Mouse (Mus musculus): ENCODE measurements around the gene Dmap1.
A peak's percentile ranks its signal among the peaks of the same experiment; 100 is the strongest.

The Dmap1 gene

GRCm38 (mm10) chr4:117681931-117682461 lies at the start of gene Dmap1:
TSS of gene Dmap1 (minus strand) at chr4:117682273.
- peak; percentile 69 for DNase-seq (ENCODE audit: low spot score)

DNA sequence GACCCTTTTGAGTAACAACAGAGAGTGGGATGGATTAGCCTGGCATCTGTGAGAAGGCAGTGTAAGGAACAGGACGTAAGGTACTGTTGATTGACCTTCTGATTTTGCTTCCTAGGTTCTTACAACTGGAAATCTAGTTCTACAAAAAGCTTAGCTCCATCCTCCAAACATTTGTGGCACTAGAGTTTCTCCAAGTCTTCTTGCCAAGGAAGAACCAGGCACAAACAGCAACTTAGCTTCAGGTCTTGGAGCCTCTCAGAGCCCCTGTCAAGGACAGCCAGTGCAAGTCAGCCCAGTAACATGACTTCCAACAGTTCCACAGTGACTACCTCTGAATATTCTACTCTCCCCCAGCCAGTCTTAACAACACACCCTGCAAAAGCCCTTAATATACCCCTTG lies 42.0 kb upstream of the Dmap1 start, which contains the start of gene Gm12845:
Gm12845 (plus strand) TSS at position 301 of the 400 bp plus-strand sequence.
- no peak for DNase-seq (ENCODE audit: low spot score)

DNA sequence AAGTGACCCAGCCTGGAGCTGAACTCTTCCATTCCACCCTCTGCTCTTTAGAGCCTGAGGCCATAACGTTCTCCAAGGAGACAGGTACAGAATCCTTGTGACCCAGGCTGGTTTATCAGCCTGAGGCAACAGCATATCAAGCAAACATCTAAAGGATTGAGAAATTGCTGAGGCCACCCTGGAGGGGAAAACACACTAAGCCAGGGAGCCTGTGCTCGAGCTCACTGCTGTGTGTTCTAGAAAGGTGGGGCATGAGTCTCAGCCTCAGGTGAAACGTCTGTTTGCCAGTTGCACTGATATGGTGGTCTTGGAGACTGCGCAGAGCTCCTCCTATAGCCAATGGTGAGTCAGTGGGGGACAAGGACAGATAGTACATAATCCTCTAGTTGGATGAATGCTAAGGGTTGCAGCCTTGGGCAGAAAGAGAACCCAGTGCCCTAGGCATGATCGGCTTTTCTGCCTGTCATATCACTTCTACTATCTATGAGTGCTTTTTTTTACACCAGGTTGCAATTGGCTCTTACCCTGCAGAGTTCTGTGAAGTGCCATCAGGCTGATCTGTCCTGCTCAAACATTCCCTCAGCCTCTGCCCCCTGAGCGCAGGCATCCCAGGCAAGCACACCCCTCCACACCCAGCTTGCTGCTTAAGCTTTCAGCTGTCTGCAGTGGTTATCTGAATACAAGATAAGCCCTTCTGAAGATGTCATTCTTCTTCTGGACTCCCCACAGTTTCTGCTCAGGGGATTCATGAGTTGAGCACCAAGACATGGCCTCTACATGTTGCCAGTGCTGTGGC lies 31.4 kb upstream of the Dmap1 start:
- DNase-seq (ENCODE audit: low spot score): no peak

DNA sequence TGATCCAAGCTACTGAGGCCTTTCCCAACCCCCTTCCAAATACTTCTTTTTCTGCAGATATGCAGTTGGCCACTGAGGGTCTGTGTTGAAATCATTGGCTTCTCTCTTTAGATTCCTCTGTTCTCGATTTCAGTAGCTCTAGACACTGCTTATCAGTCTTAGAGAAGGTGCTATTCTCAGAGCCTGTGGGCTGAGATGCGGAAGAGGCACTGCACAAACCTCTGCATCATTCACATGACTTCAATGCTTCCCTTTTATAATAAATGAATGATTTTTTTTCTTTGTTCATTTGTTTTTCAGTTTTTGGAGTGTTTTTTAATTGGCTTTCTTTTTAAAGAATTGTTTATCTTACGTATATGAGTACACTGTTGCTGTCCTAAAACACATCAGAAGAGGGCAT lies 30.2 kb upstream of the Dmap1 start:
- no peak for DNase-seq (ENCODE audit: low spot score)

DNA sequence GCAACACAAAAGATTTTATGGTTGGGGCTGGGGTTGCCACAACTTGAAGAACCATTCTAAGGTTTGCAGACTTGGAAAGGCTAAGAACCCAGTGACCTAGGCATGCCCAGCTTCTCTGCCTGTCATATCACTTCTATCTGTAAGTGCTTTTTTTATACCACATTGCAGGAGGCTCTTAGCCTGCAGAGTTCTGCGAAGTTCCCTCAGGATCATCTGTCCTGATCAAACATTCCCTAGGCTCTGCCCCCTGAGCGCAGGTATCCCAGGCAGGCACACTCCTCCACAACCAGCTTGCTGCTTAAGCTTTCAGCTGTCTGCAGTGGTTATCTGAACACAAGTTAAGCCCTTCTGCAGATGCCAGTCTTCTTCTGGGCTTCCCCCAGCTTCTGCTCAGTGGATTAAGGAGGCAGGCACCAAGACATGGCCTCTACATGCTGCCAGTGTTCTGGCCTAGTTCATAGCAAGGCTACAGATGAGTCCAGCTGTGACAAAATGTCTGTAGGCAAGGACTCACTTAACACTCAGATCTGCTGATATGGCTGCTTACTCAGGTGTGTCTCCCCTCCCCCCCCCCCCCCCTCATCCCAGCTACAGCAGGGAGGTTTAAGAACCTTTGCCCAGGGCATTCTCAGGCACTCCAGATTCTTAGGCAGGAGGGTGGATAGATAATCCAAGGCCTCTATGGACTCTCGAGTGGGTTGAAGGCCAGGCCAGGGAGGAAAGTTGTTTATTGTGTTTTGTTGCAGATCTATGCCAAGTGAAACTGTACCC lies 26.9 kb upstream of the Dmap1 start:
- no peak for DNase-seq (ENCODE audit: low spot score)

DNA sequence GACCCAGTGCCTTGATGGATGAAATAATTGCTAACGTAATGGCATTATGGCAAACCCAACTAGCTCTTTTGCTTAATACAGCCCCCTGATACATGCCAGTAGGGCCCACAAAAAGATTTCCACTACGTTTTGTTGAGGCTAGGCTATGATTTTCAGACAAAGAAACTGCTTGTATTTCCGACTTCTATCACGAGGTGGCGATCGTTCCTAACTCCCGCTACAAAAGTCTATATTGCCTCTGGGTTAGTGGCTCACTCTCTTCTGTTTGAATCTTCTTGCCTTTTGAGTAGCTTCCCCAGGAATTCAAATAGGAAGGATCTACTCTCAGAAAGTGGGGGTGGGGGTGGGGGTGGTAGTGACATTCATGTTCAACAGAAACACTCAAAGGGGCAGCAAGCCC lies 23.3 kb upstream of the Dmap1 start:
- DNase-seq (ENCODE audit: low spot score): peak; percentile 54

GRCm38 (mm10) chr4:117686354-117686753 lies 4.3 kb upstream of the Dmap1 start:
- DNase-seq (ENCODE audit: low spot score): no peak

DNA sequence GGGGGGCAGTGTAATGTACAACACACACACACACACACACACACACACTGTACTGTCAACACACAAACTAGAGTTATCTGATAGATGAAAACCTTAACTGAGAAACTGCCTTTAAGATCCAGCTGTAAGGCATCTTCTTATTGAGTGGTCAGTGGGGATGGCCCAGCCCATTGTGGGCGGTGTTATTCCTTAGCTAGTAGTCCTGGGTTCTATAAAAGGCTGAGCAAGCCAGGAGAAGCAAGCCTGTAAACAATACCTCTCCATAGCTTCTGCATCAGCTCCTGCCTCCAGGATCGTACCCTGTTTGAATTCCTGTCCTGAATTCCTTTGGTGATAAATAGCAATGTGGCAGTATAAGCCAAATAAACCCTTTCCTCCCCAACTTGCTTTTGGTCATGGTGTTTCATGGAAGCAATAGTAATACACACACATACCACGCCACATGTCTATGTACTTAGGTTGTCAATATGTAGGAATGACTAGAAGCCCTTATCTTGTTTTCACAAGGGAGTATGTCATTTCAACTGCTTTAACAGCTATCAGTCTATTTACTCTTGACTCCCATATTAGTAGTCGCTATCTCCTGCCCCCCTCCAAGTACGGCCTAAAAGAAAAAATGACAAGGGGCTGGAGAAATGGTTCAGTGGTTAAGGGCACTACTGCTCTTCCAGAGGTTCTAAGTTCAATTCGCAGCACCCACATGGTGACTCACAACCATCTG lies 1.1 kb upstream of the Dmap1 start:
- no peak for DNase-seq (ENCODE audit: low spot score)

- DNase-seq (ENCODE audit: low spot score): no peak
These were observed 390 bp upstream of the Dmap1 start for GRCm38 (mm10) chr4:117682463-117682862.

- DNase-seq (ENCODE audit: low spot score): no peak
These were observed 1.1 kb downstream of the Dmap1 start for GRCm38 (mm10) chr4:117680963-117681362.

- DNase-seq (ENCODE audit: low spot score): peak; percentile 71
These were observed 5.2 kb downstream of the Dmap1 start for GRCm38 (mm10) chr4:117676903-117677302.

GRCm38 (mm10) chr4:117673901-117674300 lies 8.2 kb downstream of the Dmap1 start:
- DNase-seq (ENCODE audit: low spot score): no peak

DNA sequence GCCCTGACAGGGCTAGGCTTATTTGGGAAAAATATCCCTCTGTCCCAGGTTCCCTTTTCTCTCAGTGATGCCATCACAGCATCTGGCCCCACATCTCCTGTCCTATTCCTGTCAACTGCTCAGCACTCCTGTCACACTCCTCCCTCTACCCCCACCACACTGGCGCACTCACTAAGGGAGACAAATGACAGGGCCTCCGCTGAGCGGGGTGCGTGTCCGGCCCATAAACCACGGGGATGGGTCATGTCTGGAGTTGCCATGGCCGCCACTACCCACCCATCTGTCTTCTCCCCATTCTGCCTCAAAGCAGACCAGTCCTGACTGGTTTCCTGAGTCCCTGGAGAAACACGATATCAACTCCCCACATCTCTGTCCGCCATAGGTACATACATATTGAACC lies 10.0 kb downstream of the Dmap1 start:
- no peak for DNase-seq (ENCODE audit: low spot score)

GRCm38 (mm10) chr4:117669874-117670273 lies 12.2 kb downstream of the Dmap1 start:
- no peak for DNase-seq (ENCODE audit: low spot score)

DNA sequence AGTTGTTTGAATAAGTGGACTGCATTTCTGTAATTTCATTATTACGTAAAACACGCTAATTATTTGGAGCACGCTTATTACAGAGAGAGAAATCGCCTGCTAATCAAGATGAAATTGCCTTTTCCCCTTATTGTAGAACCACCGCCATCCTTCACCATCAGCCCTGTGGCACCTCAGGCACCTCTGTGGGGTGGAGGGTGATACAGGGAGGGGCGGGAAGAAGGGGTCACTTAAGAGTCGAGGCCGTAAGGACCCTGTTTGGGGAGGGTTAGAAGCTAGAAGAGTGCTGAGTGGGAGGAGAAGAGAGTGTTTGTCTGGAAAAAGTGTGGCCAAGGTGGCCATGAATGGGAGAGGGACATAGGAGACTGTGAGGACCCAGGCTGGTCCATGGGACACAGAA lies 16.0 kb downstream of the Dmap1 start:
- no peak for DNase-seq (ENCODE audit: low spot score)

GRCm38 (mm10) chr4:117665531-117665930 lies 16.5 kb downstream of the Dmap1 start:
- DNase-seq (ENCODE audit: low spot score): no peak

DNA sequence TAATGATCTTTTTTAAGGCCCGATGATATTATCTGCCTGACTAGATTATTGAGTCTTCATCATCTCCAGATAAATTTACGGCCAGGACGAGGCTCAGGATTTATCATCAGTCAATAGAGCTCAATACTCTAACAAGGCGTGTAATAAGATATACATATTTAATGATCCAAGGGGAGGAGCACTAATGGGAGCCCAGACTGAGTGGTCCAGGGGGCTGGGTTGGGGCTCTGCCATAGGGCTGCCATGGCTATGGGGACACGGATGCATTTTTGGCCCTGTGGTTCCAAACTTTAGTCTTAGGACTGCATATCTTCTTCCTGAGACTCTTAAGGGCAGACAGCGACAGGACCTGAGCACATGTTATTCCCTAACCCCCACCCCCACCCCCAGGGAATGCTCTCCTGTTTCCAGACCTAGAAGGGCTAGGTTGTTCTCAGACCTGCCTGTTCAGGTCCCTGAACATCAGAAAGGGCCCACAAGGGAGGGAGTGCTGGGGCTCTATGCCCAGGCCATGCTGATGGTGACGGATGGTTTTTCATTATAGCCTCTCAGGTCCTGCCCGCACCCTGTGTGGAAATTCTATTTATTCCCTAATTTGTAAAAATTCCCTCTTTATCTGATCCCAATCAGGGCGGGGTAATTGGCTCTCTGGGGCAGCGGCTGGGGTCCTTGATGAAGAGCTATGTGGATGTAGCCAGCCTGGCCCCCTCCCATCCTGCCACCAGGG lies 17.5 kb downstream of the Dmap1 start:
- DNase-seq (ENCODE audit: low spot score): no peak

DNA sequence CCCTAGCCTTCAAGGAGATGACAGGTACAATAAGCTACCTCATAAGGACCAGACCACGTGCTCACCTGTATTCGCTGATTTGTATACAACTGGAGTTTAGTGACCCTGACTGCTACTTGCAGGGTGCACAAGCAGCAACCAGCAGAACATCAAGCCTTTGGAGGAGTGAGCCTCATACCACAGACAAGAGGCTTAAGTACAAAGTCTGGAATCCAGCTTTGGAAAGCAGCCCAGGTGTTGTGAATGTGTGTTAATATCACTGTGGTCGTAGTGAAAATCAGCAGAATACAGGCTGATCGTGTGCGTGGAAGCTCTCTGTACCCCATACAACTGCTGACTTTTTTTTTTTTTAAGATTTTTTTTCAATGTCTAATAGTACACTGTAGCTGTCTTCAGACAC lies 22.1 kb downstream of the Dmap1 start:
- no peak for DNase-seq (ENCODE audit: low spot score)

GRCm38 (mm10) chr4:117658582-117659444 lies 23.3 kb downstream of the Dmap1 start:
- peak; percentile 49 for DNase-seq (ENCODE audit: low spot score)

- DNase-seq (ENCODE audit: low spot score): no peak
These were observed 24.4 kb downstream of the Dmap1 start for GRCm38 (mm10) chr4:117657646-117658045.

- no peak for DNase-seq (ENCODE audit: low spot score)
These were observed 25.1 kb downstream of the Dmap1 start for GRCm38 (mm10) chr4:117656961-117657360.
